Mouse (Mus musculus) E14TG2a.4 (cell line): ENCODE results near the gene Dnajc12.
A peak's percentile ranks its signal among the peaks of the same experiment; 100 is the strongest.

Experiments used
- H3K27me3 ChIP-seq: 2 replicates; pipeline ENCODE4 v1.6.1; 2014; ENCODE audit warnings: low read length, control low read depth; ENCODE audit not compliant: insufficient read depth
- H3K36me3 ChIP-seq: 2 replicates; pipeline ENCODE4 v1.6.1; 2014; ENCODE audit warnings: low read length, control low read depth; ENCODE audit not compliant: insufficient read depth
- H3K4me1 ChIP-seq: replicated peaks from 2 replicates; pipeline ENCODE4 v1.6.1; 2014; ENCODE audit warnings: low read depth, low read length, control low read depth
- H3K4me3 ChIP-seq: replicated peaks from 2 replicates; pipeline ENCODE4 v1.5.1; 2014; ENCODE audit warnings: mild to moderate bottlenecking, low read length
- H3K9me3 ChIP-seq: 2 replicates; pipeline ENCODE4 v1.6.1; 2014; ENCODE audit warnings: low read length, control low read depth
- CTCF ChIP-seq: conservative IDR thresholded peaks from 2 replicates; pipeline ENCODE4 v1.5.1; 2014; ENCODE audit warnings: low read length
- NANOG ChIP-seq: IDR thresholded peaks from 2 replicates; pipeline ENCODE4 v1.6.1; 2014; ENCODE audit warnings: borderline replicate concordance, low read length, mixed read lengths
- POU5F1 ChIP-seq: IDR thresholded peaks from 2 replicates; pipeline ENCODE4 v1.6.1; 2014; ENCODE audit warnings: low read length, borderline replicate concordance

Gene Dnajc12

DNA sequence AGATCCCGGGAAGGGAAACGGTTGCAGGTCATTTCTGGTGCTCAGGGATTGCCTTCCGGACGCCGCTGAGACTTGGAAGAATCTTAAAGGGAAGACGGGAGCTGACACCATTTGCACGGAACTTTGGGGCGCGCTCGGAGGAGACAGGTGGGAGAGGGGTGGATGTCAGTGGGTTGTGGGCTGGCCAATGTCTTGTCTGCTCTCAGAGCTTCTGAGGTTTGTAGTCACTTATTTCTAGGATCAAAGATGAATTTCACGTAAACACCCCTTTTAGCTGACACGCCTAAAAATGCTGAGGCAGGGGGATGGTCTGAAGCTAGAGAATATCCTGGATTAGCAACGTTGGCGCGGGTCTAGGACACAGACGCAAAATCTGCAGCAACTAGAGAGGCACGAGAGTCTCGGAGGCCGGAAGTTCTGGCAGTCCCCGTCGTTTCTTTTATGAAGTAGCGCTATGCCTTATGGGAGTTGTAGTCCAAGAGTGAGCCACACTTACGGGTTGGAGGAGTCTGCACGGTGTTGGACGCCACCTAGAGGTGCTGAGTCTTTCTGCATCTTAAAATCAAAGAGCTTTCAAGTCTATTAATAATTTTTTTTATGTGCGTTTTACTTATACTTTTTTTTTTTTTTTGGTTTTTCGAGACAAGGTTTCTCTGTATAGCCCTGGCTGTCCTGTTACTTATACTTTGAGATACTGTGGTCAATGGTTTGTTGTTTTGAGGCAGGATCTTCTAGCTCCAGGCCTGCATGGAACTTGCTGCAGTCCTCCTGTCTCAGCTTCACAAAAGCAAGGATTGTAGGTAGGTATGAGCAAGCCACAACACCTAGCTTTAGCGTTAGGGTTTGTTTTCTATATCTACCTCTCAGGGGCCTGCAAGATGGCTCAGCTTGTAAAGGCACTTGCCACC is at the start of gene Dnajc12:
TSS of gene Dnajc12 (plus strand) at position 72 of the 908 bp plus-strand sequence.
- no peaks in the 10 kb centered on the region for H3K9me3 ChIP-seq
- no peak for TF ChIP-seq NANOG
- TF ChIP-seq POU5F1 = no peak
- peak; percentile 44 for TF ChIP-seq CTCF
- H3K4me3 ChIP-seq = peak within 1 kb of the TSS; percentile 82
- no peaks in the 10 kb centered on the region for H3K36me3 ChIP-seq
- 0 out of 2 replicates have a peak, but pooled peaks cover 6% of the 10 kb centered on the region for H3K27me3 ChIP-seq
- peaks cover 22% of the 10 kb centered on the region for H3K4me1 ChIP-seq

DNA sequence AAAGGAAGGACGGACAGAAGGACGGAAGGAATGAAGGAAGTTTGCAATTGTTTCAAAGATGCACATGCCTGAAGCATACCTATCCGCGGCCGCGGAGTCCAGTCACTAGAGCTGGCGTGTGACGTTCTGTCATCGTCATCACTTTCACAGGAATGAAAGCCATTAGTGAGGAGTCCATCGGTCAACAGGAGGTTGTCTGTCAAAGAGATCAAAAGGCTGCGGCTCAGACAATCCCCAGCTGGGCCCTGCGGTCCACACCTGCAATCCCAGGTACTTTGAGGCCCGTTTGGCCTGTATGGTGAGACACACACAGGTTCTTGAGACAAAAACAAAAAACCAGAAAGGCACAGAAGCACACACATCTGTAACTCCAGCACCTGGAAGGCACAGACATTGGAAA is 45.3 kb upstream of the Dnajc12 start:
- Histone ChIP-seq H3K9me3 (no peaks in the 10 kb centered on the region), H3K36me3 (peaks cover 50% of the 10 kb centered on the region), H3K4me1 (peaks cover 58% of the 10 kb centered on the region), H3K4me3 (peak overlapping the region; percentile 86), H3K27me3 (no peaks in the 10 kb centered on the region)
- no peak for TF ChIP-seq CTCF
- TF ChIP-seq NANOG = no peak
- no peak for TF ChIP-seq POU5F1

DNA sequence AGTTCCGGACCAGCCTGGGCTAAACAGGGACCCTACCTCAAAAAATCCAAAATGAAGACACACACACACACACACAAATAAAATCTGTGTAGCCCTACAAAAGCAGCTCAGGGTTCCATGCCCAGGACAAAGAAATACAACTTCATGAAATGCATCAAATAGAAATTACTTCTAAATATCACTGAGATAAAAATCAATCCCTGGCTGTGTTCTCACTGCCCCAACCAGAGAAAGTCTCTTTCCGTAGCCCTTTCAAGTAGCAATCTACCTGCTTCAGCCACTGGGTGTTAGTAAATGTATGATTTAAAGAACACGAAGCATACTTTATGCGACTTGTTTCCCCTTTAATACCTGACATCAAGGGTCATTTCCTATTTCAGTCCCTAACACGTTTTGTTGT is 44.9 kb upstream of the Dnajc12 start:
- Histone ChIP-seq H3K27me3 (no peaks in the 10 kb centered on the region), H3K4me3 (peak overlapping the region; percentile 86), H3K9me3 (no peaks in the 10 kb centered on the region), H3K36me3 (peaks cover 47% of the 10 kb centered on the region), H3K4me1 (peaks cover 58% of the 10 kb centered on the region)
- TF ChIP-seq POU5F1 = no peak
- no peak for TF ChIP-seq CTCF
- no peak for TF ChIP-seq NANOG

DNA sequence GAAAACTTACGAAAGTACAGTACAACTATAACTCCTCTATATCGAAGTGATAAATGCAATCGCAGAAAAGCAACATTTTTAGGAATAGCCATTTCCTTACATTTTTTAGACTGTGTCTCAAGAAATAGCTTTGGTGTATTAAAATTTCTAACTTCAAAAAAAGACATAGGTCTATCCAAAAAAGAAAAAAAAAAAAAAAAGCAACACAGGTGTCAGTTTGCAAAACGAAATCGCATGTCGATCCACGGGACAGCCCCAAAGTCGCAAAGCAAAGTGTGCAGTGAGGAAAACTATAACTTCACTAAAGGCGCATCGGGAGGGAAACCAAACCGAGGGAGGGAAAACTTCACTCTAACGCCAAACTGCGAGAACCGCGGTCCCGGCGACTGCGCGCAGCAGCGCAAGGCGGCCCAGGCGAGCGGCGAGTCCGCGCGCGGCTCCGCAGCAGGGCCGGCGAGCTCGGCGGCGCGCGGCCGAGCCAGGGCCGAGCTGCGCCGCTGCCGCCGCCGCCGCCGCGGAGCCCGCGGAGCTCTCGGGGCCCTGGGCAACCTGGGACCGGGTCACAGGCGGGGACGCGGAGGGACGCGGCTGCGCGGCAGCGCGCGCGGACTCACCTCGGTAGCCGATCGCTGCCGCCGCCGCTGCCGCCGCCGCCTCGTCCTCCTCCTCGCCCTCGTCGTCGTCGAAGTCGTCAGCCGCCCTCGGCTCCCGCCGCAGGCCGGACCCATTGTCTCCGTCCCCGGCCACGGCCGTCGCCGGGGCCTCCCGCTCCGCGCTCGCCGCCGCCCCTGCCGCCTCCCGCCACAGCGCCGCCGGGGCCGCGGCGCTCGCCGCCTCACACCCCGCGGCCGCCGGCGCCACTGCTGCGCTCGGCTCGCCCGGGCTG is 44.0 kb upstream of the Dnajc12 start:
- peaks cover 38% of the 10 kb centered on the region for H3K36me3 ChIP-seq
- H3K4me3 ChIP-seq = peak overlapping the region; percentile 86
- peaks cover 56% of the 10 kb centered on the region for H3K4me1 ChIP-seq
- H3K27me3 ChIP-seq = no peaks in the 10 kb centered on the region
- TF ChIP-seq NANOG = no peak
- H3K9me3 ChIP-seq = no peaks in the 10 kb centered on the region

DNA sequence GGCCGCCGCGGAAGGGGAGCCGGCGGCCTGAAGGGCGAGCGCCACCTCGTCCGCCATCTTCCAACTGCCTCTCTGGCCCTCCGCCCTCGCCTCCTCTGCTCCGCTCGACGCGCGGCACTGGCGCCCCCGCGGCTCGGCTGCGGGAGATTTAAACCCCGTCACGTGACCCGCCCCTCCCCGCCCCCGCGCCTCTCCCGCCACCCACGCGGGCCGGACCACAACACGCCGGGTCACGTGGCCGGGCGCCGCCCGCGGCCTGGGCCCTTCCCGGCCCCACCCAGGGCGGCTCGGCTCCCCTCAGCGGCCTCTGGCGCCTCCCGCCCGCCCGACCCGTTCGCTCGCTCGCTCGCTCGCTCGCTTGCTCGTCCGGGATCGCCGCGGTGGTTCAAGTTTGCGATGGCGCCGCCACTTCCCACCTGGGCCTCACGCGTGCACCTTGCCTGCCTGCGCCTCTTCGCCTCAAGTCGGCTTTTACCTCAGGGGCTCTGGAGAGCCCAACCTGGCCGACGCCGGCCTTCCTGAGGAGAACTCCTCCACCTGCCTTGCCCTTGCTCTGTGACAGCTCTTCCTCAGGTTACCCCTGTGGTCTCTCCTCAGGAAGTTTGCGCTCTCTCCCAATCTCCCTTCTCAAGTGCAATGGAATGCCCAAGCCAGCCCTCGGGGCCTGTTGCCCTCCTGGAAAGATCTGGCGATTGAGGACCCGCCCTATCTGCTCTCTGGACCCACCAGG is 43.2 kb upstream of the Dnajc12 start:
- peak overlapping the region; percentile 86 for H3K4me3 ChIP-seq
- TF ChIP-seq NANOG = no peak
- TF ChIP-seq CTCF = no peak
- TF ChIP-seq POU5F1 = no peak
- H3K9me3 ChIP-seq = no peaks in the 10 kb centered on the region
- peaks cover 29% of the 10 kb centered on the region for H3K36me3 ChIP-seq
- H3K27me3 ChIP-seq = no peaks in the 10 kb centered on the region
- peaks cover 48% of the 10 kb centered on the region for H3K4me1 ChIP-seq

DNA sequence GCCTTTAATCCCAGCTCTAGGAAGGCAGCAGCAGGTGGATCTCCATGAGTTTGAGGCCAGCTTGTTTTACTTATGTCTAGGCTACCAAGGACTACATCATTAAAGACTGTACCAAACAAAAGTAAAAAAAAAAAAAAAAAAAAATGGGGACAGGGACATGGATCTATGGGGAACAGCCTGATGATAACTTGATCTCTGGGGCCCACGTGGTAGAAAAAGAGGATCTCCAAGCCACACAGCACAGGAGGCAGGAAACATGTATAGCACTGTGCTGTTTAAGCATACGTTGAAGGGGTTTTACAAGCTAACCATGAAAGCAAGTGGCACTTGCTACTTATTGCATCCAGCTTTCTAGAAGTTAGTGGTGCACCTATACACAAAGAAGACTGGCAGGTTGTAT is 40.9 kb upstream of the Dnajc12 start:
- Histone ChIP-seq H3K27me3 (no peaks in the 10 kb centered on the region), H3K4me3 (no peak overlapping the region), H3K9me3 (peaks cover 10% of the 10 kb centered on the region), H3K4me1 (peaks cover 29% of the 10 kb centered on the region), H3K36me3 (peaks cover 7% of the 10 kb centered on the region)
- no peak for TF ChIP-seq NANOG
- TF ChIP-seq CTCF = no peak
- no peak for TF ChIP-seq POU5F1

DNA sequence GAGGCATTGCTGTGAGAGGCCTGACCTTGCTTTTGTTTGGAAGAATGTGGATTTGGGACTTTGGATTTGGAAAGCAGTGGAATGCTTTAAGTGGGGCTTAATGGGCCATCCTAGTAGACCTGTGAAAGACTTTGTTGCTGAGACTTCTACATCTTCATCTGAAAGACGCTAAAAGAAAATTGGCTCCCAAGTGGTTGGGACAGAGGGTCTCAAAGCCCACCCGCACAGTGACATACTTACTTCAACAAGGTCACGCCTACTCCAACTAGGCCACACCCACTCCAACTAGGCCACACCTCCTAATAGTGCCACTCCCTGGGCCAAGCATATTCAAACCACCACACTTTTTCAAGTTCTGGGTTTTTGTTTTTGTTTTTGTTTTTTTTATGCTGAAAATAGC is 37.5 kb upstream of the Dnajc12 start:
- TF ChIP-seq CTCF (no peak), NANOG (no peak), POU5F1 (no peak)
- peaks cover 21% of the 10 kb centered on the region for H3K9me3 ChIP-seq
- H3K36me3 ChIP-seq = no peaks in the 10 kb centered on the region
- no peak overlapping the region for H3K4me3 ChIP-seq
- peaks cover 22% of the 10 kb centered on the region for H3K4me1 ChIP-seq
- H3K27me3 ChIP-seq = no peaks in the 10 kb centered on the region

DNA sequence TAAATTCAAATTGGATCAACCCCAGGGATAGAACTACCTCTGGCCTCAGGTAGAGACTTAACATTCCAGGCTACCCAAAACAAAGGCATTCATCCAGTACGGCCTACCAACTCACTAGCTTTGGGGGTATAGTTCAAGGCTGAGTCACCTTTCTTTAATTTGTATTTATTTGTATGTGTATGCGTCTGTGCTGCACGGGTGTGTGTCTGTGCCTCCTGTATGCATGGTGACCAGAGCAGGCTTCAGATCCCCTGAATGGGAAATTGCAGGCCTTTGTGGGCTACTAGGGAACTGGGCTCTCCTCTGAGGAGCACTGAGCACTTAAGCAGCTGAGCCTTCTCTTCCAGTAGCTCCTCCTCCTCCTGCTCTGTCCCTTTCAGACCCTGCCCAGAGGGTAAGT is 34.0 kb upstream of the Dnajc12 start:
- Histone ChIP-seq H3K9me3 (peaks cover 31% of the 10 kb centered on the region), H3K4me3 (no peak overlapping the region), H3K36me3 (no peaks in the 10 kb centered on the region), H3K27me3 (no peaks in the 10 kb centered on the region), H3K4me1 (peaks cover 34% of the 10 kb centered on the region)
- no peak for TF ChIP-seq CTCF
- no peak for TF ChIP-seq NANOG
- no peak for TF ChIP-seq POU5F1
